Mouse (Mus musculus): Measurements from ENCODE around the gene Olfr297.

GRCm38 (mm10) chr7:86492384-86492783 lies 27.4 kb upstream of the Olfr297 start, which contains the start of gene Olfr298:
- TF ChIP-seq POLR2A (IDR thresholded peaks at IDR 0.05; ENCODE audit: low read depth, low read length) (no peak), CTCF (IDR thresholded peaks at IDR 0.05; ENCODE audit: borderline replicate concordance, insufficient read depth, low read length) (no peak)
